Mouse (Mus musculus): ENCODE results near the gene Dnajc6. TPM values are rescaled to one million over a fixed set of nuclear protein-coding genes. Genes with fewer than 3 reads are reported as not detected.

Gene Dnajc6
- polyA plus RNA-seq, 1 experiment: not detected

GRCm38 (mm10) chr4:101675726-101676125 lies 179.3 kb downstream of the Dnajc6 start:
- Histone ChIP-seq H3K4me3 (replicated peaks) (no peak overlapping the region), H3K9me3 (ENCODE audit: control insufficient read depth, low read length) (no peaks in the 10 kb centered on the region), H3K27me3 (ENCODE audit: control insufficient read depth) (no peaks in the 10 kb centered on the region), H3K36me3 (ENCODE audit: control insufficient read depth) (no peaks in the 10 kb centered on the region), H3K4me1 (ENCODE audit: control insufficient read depth) (no peaks in the 10 kb centered on the region)
- no peak for TF ChIP-seq TAL1 (IDR thresholded peaks at IDR 0.05; ENCODE audit: low read length)
- TF ChIP-seq GATA1 (IDR thresholded peaks at IDR 0.05; ENCODE audit: low read length): no peak

GRCm38 (mm10) chr4:101682620-101683019 lies 186.2 kb downstream of the Dnajc6 start:
- no peak overlapping the region for H3K4me3 ChIP-seq (replicated peaks)
- no peak for TF ChIP-seq GATA1 (IDR thresholded peaks at IDR 0.05; ENCODE audit: low read length)
- TF ChIP-seq TAL1 (IDR thresholded peaks at IDR 0.05; ENCODE audit: low read length): no peak
- no peaks in the 10 kb centered on the region for H3K36me3 ChIP-seq (ENCODE audit: control insufficient read depth)
- no peaks in the 10 kb centered on the region for H3K9me3 ChIP-seq (ENCODE audit: control insufficient read depth, low read length)
- H3K27me3 ChIP-seq (ENCODE audit: control insufficient read depth): no peaks in the 10 kb centered on the region
- no peaks in the 10 kb centered on the region for H3K4me1 ChIP-seq (ENCODE audit: control insufficient read depth)

- no peaks in the 10 kb centered on the region for H3K9me3 ChIP-seq (ENCODE audit: control insufficient read depth, low read length)
- no peak overlapping the region for H3K4me3 ChIP-seq (replicated peaks)
- no peaks in the 10 kb centered on the region for H3K27me3 ChIP-seq (ENCODE audit: control insufficient read depth)
- TF ChIP-seq TAL1 (IDR thresholded peaks at IDR 0.05; ENCODE audit: low read length): no peak
- TF ChIP-seq GATA1 (IDR thresholded peaks at IDR 0.05; ENCODE audit: low read length): no peak
- no peaks in the 10 kb centered on the region for H3K36me3 ChIP-seq (ENCODE audit: control insufficient read depth)
- no peaks in the 10 kb centered on the region for H3K4me1 ChIP-seq (ENCODE audit: control insufficient read depth)
These were observed 186.6 kb downstream of the Dnajc6 start for GRCm38 (mm10) chr4:101683086-101683485.

DNA sequence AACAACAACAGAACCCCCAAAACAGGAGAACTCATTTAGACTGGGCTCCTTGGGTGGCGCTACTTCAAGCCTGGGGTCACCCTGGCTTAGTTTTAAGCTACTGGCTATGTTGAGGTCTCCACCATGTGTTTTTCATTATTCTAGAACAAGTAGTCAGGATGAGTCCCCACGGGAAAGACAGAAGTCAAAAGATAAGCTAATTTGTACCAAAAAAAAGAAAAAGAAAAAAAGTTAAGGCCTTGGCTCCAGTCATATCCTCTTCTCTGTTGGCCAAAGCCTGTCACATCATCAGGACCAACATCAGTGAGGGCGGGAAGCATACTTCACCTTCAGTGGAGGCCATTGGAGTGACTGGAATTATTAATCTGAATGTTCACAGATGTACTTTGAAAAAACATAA lies 188.4 kb downstream of the Dnajc6 start:
- TF ChIP-seq TAL1 (IDR thresholded peaks at IDR 0.05; ENCODE audit: low read length) (no peak), GATA1 (IDR thresholded peaks at IDR 0.05; ENCODE audit: low read length) (no peak)

GRCm38 (mm10) chr4:101686227-101686810 lies 189.9 kb downstream of the Dnajc6 start:
- Histone ChIP-seq H3K27me3 (ENCODE audit: control insufficient read depth) (no peaks in the 10 kb centered on the region), H3K4me1 (ENCODE audit: control insufficient read depth) (no peaks in the 10 kb centered on the region), H3K4me3 (replicated peaks) (no peak overlapping the region), H3K9me3 (ENCODE audit: control insufficient read depth, low read length) (no peaks in the 10 kb centered on the region), H3K36me3 (ENCODE audit: control insufficient read depth) (no peaks in the 10 kb centered on the region)
- TF ChIP-seq TAL1 (IDR thresholded peaks at IDR 0.05; ENCODE audit: low read length) (no peak), GATA1 (IDR thresholded peaks at IDR 0.05; ENCODE audit: low read length) (no peak)

More for the DNA sequence above, 188.4 kb downstream of the Dnajc6 start:
- Histone ChIP-seq H3K36me3 (ENCODE audit: control insufficient read depth) (no peaks in the 10 kb centered on the region), H3K4me3 (replicated peaks) (no peak overlapping the region), H3K9me3 (ENCODE audit: control insufficient read depth, low read length) (no peaks in the 10 kb centered on the region), H3K27me3 (ENCODE audit: control insufficient read depth) (no peaks in the 10 kb centered on the region), H3K4me1 (ENCODE audit: control insufficient read depth) (no peaks in the 10 kb centered on the region)

GRCm38 (mm10) chr4:101689241-101689640 lies 192.8 kb downstream of the Dnajc6 start:
- Histone ChIP-seq H3K36me3 (ENCODE audit: control insufficient read depth) (no peaks in the 10 kb centered on the region), H3K4me1 (ENCODE audit: control insufficient read depth) (no peaks in the 10 kb centered on the region), H3K4me3 (replicated peaks) (no peak overlapping the region), H3K9me3 (ENCODE audit: control insufficient read depth, low read length) (no peaks in the 10 kb centered on the region), H3K27me3 (ENCODE audit: control insufficient read depth) (no peaks in the 10 kb centered on the region)
- TF ChIP-seq TAL1 (IDR thresholded peaks at IDR 0.05; ENCODE audit: low read length) (no peak), GATA1 (IDR thresholded peaks at IDR 0.05; ENCODE audit: low read length) (no peak)

DNA sequence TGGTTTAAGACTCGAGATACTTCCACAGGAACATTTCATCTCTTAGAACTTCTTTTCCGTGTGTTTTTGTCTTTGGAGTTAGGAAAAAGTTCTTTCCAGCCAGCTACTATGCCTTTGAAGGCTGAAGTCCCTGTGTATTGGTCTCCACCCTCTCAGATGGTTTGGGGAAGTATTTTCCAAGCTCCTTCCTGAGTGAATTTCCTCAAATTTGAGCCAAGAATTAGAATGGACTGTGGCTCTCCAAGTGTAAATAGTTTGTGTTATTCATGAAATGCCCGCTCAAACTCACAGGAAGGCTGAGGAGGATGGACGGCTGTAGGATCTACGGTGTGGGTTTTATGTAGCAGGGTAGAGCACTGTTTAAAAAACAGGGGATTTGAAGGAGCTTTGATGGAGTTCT lies 193.2 kb downstream of the Dnajc6 start:
- H3K4me3 ChIP-seq (replicated peaks): no peak overlapping the region
- H3K27me3 ChIP-seq (ENCODE audit: control insufficient read depth): no peaks in the 10 kb centered on the region
- no peaks in the 10 kb centered on the region for H3K4me1 ChIP-seq (ENCODE audit: control insufficient read depth)
- no peaks in the 10 kb centered on the region for H3K9me3 ChIP-seq (ENCODE audit: control insufficient read depth, low read length)
- H3K36me3 ChIP-seq (ENCODE audit: control insufficient read depth): no peaks in the 10 kb centered on the region
- TF ChIP-seq TAL1 (IDR thresholded peaks at IDR 0.05; ENCODE audit: low read length) (no peak), GATA1 (IDR thresholded peaks at IDR 0.05; ENCODE audit: low read length) (no peak)

Other genes with a start within 250 kb of the Dnajc6 start
- gene Jak1, start 231.4 kb upstream of the Dnajc6 start, polyA plus RNA-seq (2012): 7.1 and 8.9 TPM in 2 replicates
- gene Ak4, start 77.4 kb upstream of the Dnajc6 start, polyA plus RNA-seq (2012): 0.16 TPM in 1 of 2 replicates, not detected in the other
- gene Leprot, start 151.1 kb downstream of the Dnajc6 start, polyA plus RNA-seq (2012): 0.48 and 0.75 TPM in 2 replicates
- not detected in 2 replicates for gene Lepr, start 220.8 kb downstream of the Dnajc6 start, polyA plus RNA-seq (2012)